Mouse (Mus musculus): ENCODE data around the gene Rif1. TPM values are rescaled to one million over a fixed set of nuclear protein-coding genes. Genes with fewer than 3 reads are reported as not detected.

Gene Rif1
- polyA plus RNA-seq (2017; shearing (Covaris generic)) = 10 to 100 TPM; 26.0 to 31.3 TPM

DNA sequence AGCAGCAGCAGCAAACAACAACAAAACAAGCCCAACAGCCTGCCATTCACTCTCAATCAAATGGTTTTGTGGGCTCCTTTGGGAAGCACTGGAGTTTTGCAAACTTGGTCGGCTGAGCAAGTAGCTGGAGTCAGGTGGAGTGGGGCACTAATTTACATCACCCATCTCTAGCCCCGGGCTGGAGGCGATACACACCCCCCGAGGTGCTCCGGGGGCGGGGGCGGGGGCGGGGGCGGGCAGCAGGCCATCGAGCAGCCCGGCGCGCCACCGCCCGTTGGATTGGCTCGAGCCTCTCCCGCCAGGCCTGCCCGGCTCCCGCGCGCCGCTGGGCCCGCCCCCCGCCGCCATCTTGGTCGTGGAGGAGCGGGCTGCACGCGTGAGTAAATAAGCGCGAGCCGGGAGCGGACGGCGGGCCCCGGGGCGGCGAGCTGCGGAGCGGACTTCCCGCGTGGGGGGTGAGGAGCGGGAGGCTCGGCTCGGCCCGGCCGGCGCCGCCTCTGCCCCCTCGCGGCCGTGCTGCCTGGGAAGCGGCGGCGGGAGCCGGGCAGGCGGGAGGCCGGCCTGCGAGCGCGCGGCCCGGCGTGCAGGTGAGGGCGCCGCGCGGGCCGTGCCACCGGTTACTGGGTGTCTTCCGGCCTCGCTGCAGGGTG is at the start of gene Rif1:
Rif1 (plus strand) TSS at position 342 of the 650 bp plus-strand sequence.
- peak; percentile 78 for ATAC-seq

DNA sequence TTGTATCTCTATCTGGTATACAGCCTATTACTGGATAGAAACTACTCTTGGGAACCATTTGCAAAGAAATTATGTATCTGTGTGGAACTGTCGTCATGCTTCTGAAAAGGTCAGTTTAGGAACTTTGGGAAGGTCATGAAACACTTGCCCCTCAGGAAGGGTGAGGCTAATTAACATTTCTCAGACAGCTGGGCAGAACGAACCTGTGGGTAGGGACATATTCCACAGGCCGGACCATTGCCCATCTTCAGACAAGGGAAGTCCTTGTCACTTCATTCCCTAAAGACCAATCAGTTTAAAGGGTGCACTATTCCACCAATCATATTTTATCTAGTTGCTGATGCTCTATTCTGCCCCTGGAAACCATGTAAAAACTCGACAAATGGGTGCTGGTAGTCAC is 45.6 kb upstream of the Rif1 start:
- no peak for ATAC-seq

DNA sequence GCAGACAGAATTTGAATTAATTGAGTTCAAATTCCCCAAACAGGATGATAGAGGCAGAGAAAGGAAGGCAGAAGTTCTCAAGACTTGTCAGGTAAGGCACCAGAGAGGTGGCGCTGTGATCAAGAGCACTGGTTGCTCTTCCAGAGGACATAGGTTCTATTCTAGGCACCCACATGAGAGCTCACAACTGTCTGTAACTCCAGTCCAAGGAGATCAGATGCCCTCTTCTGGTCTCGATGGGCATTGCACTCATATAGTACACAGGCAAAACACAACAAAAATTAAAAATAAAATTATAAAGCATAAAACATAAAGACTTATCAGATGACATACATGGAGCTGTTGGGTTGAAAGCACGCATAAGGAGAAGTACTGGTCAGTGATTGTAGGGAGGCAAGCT is 43.2 kb upstream of the Rif1 start:
- no peak for ATAC-seq

DNA sequence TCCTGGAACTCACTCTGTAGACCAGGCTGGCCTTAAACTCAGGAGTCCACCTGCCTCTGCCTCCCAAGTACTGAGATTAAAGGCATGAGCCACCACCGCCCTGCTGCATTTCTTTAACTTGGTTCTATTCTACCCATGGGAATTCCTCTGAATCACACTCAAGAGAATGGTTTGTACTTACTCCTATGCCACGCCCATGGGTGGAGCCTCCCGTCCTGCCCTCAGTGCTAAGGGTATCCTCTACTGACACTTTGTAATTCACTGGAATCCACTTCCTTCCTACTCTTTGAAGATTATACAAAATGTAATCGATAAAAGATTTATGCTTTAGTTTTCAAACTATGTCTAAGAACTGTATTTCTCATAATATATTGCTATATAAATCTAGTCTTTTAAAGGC is 41.1 kb upstream of the Rif1 start:
- no peak for ATAC-seq

DNA sequence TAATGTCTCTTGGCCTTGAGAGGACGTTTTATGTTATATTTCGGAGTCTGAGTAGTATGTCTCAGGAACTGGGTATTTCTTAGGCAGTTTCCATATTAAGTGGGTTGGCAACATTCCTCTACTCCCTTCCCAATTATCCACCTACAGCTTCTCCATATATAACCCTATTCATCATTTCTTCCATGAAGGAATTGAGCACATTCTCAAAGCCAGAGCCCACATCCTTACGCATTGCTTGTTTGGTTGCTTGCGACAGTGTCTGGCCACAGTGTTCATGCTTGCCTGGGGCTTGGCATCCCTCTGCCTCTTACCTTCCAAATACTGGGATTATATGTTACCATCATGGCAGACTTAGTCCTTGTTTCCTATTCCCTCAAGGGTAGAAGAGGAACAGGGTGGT is 38.0 kb upstream of the Rif1 start:
- no peak for ATAC-seq

DNA sequence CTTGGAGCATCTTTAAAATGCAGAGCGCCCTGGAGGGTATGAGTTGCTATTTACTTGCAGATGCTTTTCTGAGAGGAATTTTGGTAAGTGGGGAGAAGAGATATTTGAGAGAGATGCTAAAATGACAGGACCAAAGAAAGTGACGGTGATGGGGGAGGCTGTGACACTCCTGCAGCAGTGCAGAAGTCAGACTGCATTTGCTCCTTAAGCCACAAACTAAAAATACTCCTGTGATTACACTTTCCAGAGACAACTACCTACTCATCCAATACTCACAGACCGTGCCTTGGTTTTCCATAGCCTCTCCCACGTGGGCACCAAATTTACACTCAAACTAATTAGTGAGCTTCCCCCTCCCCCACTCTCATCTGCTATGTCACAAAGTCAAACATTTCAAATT is 37.5 kb upstream of the Rif1 start:
- no peak for ATAC-seq

DNA sequence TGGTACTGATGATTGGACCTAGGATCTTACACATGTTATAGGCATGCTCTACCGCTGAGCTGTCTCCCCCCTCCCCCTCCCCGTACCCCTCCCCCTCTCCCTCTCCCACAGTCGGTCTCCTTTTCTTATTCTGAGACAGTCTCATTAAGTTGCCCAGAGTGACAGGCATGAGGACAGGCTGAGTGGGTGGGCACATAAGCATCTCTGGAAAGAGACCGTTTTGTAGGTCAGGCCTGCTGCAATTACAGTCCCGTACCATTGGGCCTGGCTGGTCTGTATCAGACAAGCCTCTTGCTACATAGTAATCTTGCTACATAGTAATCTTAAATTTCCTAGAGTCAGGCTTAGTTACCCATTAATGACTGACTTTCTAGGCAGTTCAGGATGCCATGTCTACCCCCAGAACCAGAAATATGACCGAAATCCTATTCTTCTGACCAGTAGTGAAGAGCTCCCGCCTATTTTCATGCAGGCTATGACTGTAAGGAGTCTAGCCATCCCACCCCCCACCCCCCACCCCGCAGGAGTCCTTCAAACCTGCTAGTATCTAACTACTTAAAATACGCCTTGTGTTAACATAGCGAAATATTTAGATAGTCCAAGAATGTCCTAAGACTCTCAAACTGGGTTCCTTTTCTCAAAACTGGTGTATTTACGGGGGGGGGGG is 35.6 kb upstream of the Rif1 start:
- no peak for ATAC-seq

DNA sequence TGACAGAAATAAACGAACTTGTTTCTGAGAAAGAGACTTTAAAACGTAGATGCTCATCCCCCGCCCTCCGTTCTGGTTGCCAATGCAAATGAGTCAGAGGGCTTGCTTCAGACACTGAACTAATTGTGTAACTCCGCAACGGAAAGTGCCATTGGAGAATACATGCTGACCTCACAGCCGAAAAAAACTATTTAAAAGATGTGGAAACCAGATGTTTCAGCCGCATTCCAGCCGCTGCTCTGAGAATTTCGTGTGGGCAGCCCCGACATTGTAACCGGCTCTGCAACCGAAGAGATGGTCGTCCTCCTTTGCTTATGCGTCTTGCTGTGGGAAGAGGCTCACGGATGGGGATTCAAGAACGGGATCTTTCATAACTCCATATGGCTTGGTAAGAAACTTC is 34.8 kb upstream of the Rif1 start, which contains the start of gene Tnfaip6:
Tnfaip6 (plus strand) TSS at position 128 of the 400 bp plus-strand sequence.
- ATAC-seq = no peak

DNA sequence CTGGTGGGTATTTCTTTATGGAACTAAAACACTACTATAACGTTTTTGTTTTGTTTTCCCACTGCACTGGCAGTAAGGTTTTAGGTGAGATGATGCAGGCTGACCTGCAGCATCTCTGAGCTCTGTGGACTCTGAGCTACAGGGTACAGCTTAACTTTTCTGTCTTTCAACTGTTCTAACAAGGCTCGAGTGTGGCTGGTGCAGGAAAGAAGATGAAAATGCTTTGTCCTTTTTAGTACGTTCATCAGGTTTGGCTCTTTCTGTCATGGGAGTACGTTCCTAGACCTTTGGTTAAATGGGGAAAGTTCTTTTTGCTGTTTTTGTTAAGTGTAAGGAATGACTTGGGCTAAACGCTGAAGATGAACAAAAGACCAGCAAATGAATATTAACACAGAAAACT is 34.1 kb upstream of the Rif1 start:
- ATAC-seq = no peak

DNA sequence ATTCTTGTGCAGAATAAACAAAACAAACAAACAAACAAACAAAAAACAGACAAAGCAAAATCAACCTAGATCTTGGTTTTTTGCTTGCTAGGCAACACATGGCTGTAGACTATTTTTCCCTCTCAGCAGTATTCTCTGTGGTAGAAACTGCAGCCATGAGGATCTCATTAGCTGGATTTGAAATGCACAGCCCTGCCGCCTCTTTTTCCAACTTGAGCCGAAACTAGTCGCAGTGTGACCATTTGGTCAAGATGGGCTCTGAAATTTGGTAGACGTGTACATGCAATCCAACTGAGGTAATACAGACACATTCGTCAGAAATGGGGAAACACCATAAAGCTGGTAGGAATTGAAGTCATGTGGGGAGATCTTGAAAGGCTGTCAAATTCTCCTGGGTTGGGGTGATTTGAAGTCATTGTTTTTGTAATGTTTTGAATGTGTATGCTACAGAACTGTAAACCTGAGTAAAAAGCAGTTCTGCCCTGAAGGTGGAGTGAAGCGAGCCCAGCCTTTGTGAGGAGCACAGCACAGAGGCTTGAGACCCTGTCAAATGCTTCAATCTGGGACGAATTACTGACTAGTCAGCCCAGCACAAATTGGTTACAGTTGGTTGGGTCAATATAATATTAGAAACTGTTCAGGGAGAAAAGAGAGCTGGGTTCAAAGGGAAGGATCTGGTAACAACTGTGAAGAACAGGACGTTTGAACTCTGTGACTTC is 33.4 kb upstream of the Rif1 start:
- no peak for ATAC-seq

DNA sequence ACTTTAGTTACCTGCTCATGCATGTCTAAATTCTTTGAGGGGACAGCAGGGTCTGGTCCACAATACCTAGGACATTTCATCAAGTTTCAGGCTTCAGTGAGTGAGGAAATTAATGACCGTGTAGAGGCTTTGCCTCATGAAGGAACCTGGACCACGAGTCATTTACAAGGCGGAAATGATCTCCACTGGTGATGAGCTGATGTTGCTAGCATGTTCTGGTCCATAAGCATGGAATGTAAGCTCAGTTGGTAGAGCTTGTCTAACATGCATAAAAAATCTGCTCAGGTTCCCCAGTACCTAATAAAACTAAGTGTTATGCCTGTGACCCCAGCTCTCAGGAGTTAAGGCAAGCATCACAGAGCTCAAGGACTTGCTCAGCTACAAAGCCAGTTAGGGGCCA is 30.5 kb upstream of the Rif1 start:
- no peak for ATAC-seq

DNA sequence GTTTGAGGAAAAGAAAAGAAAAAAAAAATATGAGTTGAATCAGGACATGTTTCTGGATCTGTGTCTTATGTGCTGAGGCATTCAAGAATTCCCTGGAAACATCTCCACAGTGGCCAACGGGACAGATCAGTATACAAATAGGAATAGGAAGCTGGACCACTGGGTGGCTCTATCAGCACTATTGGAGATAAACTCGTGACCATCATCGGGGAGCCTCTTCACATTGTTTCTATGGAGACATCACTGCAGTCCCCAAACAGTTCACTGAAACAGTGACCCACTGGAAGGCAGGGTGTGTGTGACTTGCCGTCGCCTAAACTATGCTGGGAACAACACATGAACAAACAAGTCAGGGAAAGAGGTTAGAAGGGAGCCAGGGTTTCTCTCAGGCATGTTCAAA is 29.9 kb upstream of the Rif1 start:
- no peak for ATAC-seq

DNA sequence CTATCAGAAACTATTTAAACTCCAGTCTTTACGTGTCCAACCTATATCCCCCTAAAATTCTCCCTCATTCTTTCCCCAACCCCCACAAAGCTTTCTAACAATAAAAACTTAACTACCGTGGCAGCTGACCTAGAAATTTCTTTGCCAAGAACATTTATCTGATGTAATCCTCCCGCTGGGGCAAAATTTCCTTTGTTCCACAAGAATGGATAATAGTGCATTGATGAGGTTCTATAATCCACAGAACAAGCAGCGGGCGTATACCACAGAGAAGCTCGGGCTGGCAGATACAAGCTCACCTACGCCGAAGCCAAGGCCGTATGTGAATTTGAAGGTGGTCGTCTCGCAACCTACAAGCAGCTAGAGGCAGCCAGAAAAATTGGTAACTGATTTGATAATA is 29.1 kb upstream of the Rif1 start:
- no peak for ATAC-seq

DNA sequence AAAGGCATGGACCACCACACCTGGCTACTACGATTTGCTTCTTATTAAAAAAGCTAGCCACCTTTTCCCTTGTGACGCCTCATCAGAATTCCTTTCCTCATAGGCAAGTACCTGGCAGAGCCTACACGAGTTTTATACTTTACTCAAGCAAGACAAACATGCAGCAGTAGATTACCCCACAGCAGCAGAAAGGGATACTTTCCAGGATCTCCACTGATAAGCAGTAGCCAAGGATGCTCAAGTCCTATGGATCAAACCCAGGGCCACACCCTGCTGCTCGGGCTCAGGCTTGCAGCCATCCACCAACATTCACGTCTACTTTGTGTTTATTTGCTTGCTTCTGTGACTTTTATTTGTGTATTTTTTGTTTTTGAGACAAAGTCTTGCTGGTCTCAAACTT is 26.6 kb upstream of the Rif1 start:
- no peak for ATAC-seq

DNA sequence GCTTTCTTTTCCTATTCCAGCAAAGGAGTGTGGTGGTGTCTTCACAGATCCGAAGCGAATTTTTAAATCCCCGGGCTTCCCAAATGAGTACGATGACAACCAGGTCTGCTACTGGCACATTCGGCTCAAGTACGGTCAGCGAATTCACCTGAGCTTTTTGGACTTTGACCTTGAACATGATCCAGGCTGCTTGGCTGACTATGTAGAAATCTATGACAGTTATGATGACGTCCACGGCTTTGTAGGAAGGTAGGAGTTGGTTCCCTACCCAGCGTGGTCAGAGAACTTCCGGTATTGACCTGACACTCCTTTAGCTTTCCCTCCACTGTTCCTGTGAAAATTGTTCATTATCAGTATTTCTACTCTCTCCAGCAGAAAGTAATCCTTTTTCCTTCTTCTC is 21.8 kb upstream of the Rif1 start:
- no peak for ATAC-seq

DNA sequence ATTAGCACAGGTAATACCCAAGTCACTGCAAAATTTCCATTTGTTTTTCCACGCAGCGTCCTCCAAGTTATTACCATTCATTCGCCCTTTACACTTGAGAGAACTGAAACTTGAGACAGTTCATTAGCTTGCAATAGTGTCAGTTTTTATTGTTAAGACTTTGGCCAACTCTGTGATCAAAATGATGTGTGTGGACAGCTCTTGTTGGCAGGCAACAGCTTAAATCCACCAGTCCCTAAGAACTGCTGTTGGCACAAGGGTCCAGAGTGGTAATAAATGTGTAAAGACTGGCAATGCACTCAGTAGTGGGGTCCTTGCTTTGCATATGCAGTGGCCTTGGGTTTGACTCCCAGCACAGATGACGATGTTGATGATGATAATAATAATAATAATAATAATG is 20.3 kb upstream of the Rif1 start:
- ATAC-seq = no peak

DNA sequence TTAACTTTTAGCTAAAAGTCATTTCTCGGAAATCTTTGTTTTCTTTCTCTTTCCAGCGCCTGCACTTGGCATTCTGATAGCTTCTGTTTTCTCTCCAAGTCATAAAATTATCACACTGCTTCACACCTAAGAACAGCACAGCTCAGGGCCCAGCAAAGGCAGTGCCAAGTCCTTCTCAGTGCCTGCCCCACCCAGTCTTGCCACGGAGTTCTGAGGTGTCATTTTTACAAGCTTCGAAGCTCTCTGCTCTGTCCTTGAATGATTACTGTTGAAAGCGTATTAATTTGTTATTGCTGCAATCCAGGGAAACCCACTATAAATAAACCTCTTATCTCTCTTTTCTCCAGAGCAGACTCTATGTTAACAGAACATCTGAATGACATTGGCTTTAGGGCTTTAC is 19.1 kb upstream of the Rif1 start:
- ATAC-seq = no peak

DNA sequence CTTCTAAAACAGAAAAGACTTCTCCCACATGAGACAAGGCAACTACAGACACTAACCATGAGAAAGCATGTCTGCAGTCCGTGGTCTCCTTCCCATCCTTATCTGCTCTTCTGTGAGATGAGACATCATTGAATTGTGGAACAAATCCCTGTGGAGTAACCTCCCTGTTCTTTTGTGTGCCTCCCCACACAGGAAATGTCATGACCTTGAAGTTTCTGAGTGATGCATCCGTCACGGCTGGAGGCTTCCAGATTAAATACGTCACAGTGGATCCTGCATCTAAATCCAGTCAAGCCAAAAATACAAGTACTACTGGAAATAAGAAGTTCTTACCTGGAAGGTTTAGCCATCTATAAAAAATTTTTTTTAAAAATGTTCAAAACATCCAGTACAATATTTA is 17.0 kb upstream of the Rif1 start:
- no peak for ATAC-seq

DNA sequence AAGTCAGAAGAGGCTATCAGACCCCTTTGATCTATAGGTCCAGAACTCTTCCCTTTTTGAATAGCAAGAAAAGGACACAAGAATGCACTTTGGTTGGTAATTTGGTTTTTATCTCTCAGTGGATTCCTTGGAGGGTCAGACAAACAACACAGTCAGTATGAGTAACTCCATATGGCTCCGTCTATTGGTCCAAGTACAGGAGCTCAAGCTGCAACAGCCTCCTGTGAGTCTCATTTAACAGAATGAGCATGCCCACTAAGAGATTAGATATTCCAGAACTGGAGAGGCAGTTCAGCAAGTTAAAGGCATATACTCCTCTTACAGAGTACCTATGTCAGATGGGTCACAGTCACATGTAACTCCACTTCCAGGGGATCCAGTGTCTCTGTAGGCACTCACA is 15.5 kb upstream of the Rif1 start:
- ATAC-seq = no peak

DNA sequence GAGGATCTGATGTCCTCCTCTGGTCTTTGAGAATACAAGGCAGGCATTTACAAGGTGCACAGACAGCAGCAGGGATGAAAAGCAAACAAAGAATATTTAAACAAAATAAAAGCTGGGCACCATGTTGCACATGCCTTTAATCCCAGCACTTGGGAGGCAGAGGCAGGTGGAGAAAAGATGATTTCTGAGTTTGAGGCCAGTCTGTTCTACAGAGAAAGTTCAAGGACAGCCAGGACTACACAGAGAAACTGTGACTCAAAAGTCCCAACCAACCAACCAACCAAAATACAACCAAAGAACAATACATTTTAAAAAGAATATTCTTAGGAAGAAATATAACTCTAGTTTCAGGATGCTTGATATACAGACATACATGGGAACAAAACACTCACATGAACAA is 15.0 kb upstream of the Rif1 start:
- ATAC-seq = no peak

DNA sequence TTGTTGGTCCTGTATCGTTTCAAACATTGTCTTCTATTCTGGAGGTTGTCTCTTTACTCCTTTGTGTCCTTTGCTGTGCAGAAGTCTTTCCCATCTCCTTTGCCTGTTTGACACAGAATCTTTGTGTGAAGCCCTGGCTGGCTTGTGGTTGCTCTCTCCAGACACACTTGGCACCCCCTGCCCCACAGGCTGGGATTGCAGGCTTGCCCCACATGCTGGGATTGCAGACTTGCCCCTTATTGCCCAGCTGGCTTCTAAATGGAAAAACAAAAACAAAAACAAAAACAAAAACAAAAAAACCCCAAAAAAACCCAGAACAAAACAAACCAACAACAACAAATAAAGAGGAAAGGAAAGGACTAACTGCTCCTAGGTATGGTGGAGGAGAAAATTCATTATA is 4.0 kb upstream of the Rif1 start:
- ATAC-seq = no peak

DNA sequence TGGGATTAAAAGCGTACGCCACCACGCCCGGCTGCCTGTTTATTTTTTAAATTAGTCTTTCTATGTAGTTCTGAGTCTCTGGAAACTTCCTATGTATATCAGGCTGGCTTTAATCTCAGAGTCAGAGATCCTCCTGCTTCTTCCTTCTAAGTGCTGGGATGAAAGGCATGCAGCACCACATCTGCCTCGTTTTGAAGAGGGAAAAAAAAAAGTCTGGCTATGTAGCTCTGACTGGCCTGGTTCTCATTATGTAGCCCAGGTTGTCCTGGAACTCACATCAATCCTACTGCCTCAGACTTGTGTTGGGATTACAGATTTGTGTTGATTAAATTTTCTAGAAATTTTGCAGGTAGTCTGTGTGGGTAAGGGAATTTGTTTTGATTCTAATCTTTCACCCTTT is 1.8 kb upstream of the Rif1 start:
- ATAC-seq = no peak

DNA sequence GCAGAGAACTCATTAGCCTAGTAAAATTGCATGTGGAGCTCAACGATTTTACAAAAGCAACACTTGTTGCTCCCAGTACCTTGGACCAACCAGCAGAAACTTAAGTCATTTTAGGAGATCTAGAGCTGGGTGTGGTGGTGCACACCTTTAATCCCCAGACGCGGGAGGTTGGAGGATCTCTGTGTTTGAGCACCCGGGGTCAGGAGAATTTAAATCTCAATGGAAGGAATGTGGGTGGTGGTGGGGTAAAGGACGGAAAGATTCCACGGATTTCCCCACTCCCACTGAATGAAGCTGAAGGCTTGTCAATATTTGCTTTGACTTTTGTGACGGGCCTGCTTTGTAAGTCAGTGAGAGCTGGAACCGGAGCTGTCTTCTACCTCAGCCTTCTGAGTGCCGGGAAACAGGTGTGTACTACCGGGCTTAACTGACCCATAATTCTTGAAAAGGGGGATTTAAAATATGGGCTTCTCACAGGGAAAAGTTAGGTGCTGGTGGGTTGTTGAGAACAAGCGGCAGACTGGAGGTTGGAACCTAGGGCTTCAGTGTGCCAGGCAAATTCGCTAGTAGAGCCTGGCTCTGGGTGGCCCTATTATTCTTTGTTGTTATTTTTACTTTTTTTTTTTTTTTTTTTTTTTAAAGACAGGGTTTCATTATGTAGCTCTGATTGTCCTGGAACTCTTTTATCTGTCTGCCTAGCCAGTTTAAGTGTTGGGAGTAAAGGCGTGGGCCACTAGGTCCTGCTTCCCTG is 1.2 kb upstream of the Rif1 start:
- no peak for ATAC-seq
